Mouse (Mus musculus) testis, postnatal 10 days (tissue): ENCODE measurements around the gene Cd200r1.
A peak's percentile ranks its signal among the peaks of the same experiment; 100 is the strongest.

Experiments used
- DNase-seq: peaks from one replicate; pipeline ENCODE4 v3.0.0; 2021; ENCODE audit warnings: low spot score

Gene Cd200r1

GRCm38 (mm10) chr16:44765555-44766319 lies at the start of gene Cd200r1:
Gene Cd200r1 (plus strand): TSS chr16:44765736.
- DNase-seq, result no peak

- DNase-seq, result no peak
Measured at GRCm38 (mm10) chr16:44716305-44717140, 49.0 kb upstream of the Cd200r1 start.

- DNase-seq, result no peak
Measured at GRCm38 (mm10) chr16:44717141-44717634, 48.3 kb upstream of the Cd200r1 start.

- no peak for DNase-seq
Measured at GRCm38 (mm10) chr16:44717838-44718237, 47.7 kb upstream of the Cd200r1 start.

GRCm38 (mm10) chr16:44719349-44719748 lies 46.2 kb upstream of the Cd200r1 start:
- no peak for DNase-seq

GRCm38 (mm10) chr16:44720518-44720917 lies 45.0 kb upstream of the Cd200r1 start:
- no peak for DNase-seq

- DNase-seq, result no peak
Measured at GRCm38 (mm10) chr16:44722666-44723065, 42.9 kb upstream of the Cd200r1 start.

- peak; percentile 94 for DNase-seq
Measured at GRCm38 (mm10) chr16:44724083-44724787, 41.3 kb upstream of the Cd200r1 start, which contains the start of gene Nepro. Gene Nepro (plus strand): TSS chr16:44724301.

- DNase-seq, result no peak
Measured at GRCm38 (mm10) chr16:44724847-44725246, 40.7 kb upstream of the Cd200r1 start.

GRCm38 (mm10) chr16:44725286-44726223 lies 40.0 kb upstream of the Cd200r1 start:
- DNase-seq, result peak; percentile 76

- no peak for DNase-seq
Measured at GRCm38 (mm10) chr16:44727525-44727924, 38.0 kb upstream of the Cd200r1 start.

GRCm38 (mm10) chr16:44734059-44734458 lies 31.5 kb upstream of the Cd200r1 start:
- DNase-seq, result no peak

GRCm38 (mm10) chr16:44735676-44736075 lies 29.9 kb upstream of the Cd200r1 start:
- no peak for DNase-seq

GRCm38 (mm10) chr16:44736118-44736517 lies 29.4 kb upstream of the Cd200r1 start:
- no peak for DNase-seq

GRCm38 (mm10) chr16:44742753-44743152 lies 22.8 kb upstream of the Cd200r1 start:
- no peak for DNase-seq

GRCm38 (mm10) chr16:44745471-44745865 lies 20.1 kb upstream of the Cd200r1 start:
- no peak for DNase-seq

GRCm38 (mm10) chr16:44745866-44746562 lies 19.5 kb upstream of the Cd200r1 start, which contains the start of gene Gtpbp8:
Gene Gtpbp8 (minus strand): TSS chr16:44746363.
- DNase-seq, result peak; percentile 83

GRCm38 (mm10) chr16:44748007-44748406 lies 17.5 kb upstream of the Cd200r1 start:
- DNase-seq, result no peak

- DNase-seq, result no peak
Measured at GRCm38 (mm10) chr16:44757700-44758099, 7.8 kb upstream of the Cd200r1 start.

GRCm38 (mm10) chr16:44761811-44762210 lies 3.7 kb upstream of the Cd200r1 start:
- no peak for DNase-seq
